Mouse (Mus musculus): ENCODE data around the gene Ankrd23. TPM values are rescaled to one million over a fixed set of nuclear protein-coding genes. Genes with fewer than 3 reads are reported as not detected.

Ankrd23 gene
- polyA plus RNA-seq, 1 experiment from 2014 or later, result 6.9 TPM

GRCm38 (mm10) chr1:36572709-36573108 lies 36.0 kb upstream of the Ankrd23 start:
- Histone ChIP-seq H3K27ac (no peak overlapping the region), H3K4me1 (peaks cover 39% of the 10 kb centered on the region), H3K36me3 (no peaks in the 10 kb centered on the region), H3K4me2 (no peak overlapping the region), H3K4me3 (no peak overlapping the region), H3K9me3 (replicated peaks) (no peaks in the 10 kb centered on the region), H3K27me3 (replicated peaks) (peaks cover 22% of the 10 kb centered on the region; the same call in 1 of the 2 replicates), H3K9ac (no peak overlapping the region)
- 55% methylated on average over 1 of the region's 1 CpGs for WGBS (ENCODE audit: insufficient replicate concordance)
- ATAC-seq, result no peak

DNA sequence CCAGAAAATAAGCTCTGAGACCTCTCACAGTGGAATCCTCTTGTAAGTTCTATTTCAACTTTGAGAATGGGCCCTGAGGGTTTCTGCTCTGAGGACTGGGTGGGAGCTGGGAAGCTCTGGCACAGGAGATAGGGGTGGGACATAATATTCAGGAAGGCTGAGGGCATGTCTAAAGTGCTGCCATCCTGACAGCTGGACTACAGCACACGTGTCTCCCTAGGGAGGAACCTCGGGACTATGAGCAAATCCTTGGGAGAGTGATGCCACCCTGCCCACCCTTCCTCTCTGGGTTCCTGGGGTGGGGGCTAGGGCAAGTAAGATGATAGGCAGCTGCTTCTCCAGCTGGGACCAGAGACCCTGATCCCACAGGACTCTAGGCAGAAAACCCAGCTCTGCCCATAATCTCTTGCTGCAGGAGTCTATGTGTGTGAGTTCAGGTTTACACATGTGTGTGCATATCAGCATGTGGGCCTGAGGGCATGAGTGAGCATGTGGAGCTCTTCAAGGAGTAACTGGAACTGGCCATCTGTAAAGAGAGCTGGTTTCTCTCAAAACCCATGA lies 35.5 kb upstream of the Ankrd23 start:
- no peaks in the 10 kb centered on the region for H3K9me3 ChIP-seq (replicated peaks)
- no peak overlapping the region for H3K4me2 ChIP-seq
- H3K36me3 ChIP-seq, result no peaks in the 10 kb centered on the region
- no peak overlapping the region for H3K4me3 ChIP-seq
- no peak for ATAC-seq
- peaks cover 22% of the 10 kb centered on the region; the same call in 1 of the 2 replicates for H3K27me3 ChIP-seq (replicated peaks)
- H3K4me1 ChIP-seq, result peaks cover 34% of the 10 kb centered on the region
- no peak overlapping the region for H3K27ac ChIP-seq
- no peak overlapping the region for H3K9ac ChIP-seq
- WGBS (ENCODE audit: insufficient replicate concordance), result 33% methylated on average over 2 of the region's 2 CpGs

- 0 out of 2 replicates have a peak, but pooled peaks have one; percentile 18 for ATAC-seq
- H3K4me3 ChIP-seq, result no peak overlapping the region
- H3K36me3 ChIP-seq, result no peaks in the 10 kb centered on the region
- H3K9ac ChIP-seq, result no peak overlapping the region
- H3K4me1 ChIP-seq, result peaks cover 29% of the 10 kb centered on the region
- H3K27me3 ChIP-seq (replicated peaks), result peaks cover 22% of the 10 kb centered on the region; the same call in 1 of the 2 replicates
- WGBS (ENCODE audit: insufficient replicate concordance), result 22% methylated on average over 6 of the region's 6 CpGs
- H3K9me3 ChIP-seq (replicated peaks), result no peaks in the 10 kb centered on the region
- no peak overlapping the region for H3K4me2 ChIP-seq
- no peak overlapping the region for H3K27ac ChIP-seq
Observed at GRCm38 (mm10) chr1:36571627-36572026, 34.9 kb upstream of the Ankrd23 start.

GRCm38 (mm10) chr1:36570320-36570719 lies 33.6 kb upstream of the Ankrd23 start:
- peaks cover 18% of the 10 kb centered on the region for H3K4me1 ChIP-seq
- no peak overlapping the region for H3K9ac ChIP-seq
- H3K4me3 ChIP-seq, result no peak overlapping the region
- WGBS (ENCODE audit: insufficient replicate concordance), result 74% methylated on average over 5 of the region's 5 CpGs
- no peaks in the 10 kb centered on the region for H3K9me3 ChIP-seq (replicated peaks)
- ATAC-seq, result no peak
- H3K4me2 ChIP-seq, result no peak overlapping the region
- H3K27ac ChIP-seq, result no peak overlapping the region
- H3K27me3 ChIP-seq (replicated peaks), result peaks cover 22% of the 10 kb centered on the region; the same call in 1 of the 2 replicates
- H3K36me3 ChIP-seq, result no peaks in the 10 kb centered on the region

GRCm38 (mm10) chr1:36569694-36570276 lies 33.1 kb upstream of the Ankrd23 start:
- 31% methylated on average over 7 of the region's 7 CpGs for WGBS (ENCODE audit: insufficient replicate concordance)
- ATAC-seq, result no peak
- no peaks in the 10 kb centered on the region for H3K36me3 ChIP-seq
- peaks cover 16% of the 10 kb centered on the region for H3K4me1 ChIP-seq
- no peaks in the 10 kb centered on the region for H3K9me3 ChIP-seq (replicated peaks)
- H3K27me3 ChIP-seq (replicated peaks), result peaks cover 28% of the 10 kb centered on the region; the same call in 1 of the 2 replicates
- no peak overlapping the region for H3K4me2 ChIP-seq
- no peak overlapping the region for H3K27ac ChIP-seq
- H3K9ac ChIP-seq, result no peak overlapping the region
- H3K4me3 ChIP-seq, result no peak overlapping the region

GRCm38 (mm10) chr1:36568776-36569175 lies 32.1 kb upstream of the Ankrd23 start:
- H3K9ac ChIP-seq, result no peak overlapping the region
- no peak overlapping the region for H3K4me2 ChIP-seq
- H3K36me3 ChIP-seq, result no peaks in the 10 kb centered on the region
- no peak overlapping the region for H3K27ac ChIP-seq
- ATAC-seq, result no peak
- H3K4me1 ChIP-seq, result peaks cover 16% of the 10 kb centered on the region
- peaks cover 38% of the 10 kb centered on the region for H3K27me3 ChIP-seq (replicated peaks)
- no peak overlapping the region for H3K4me3 ChIP-seq
- no peaks in the 10 kb centered on the region for H3K9me3 ChIP-seq (replicated peaks)
- 61% methylated on average over 4 of the region's 4 CpGs for WGBS (ENCODE audit: insufficient replicate concordance)

DNA sequence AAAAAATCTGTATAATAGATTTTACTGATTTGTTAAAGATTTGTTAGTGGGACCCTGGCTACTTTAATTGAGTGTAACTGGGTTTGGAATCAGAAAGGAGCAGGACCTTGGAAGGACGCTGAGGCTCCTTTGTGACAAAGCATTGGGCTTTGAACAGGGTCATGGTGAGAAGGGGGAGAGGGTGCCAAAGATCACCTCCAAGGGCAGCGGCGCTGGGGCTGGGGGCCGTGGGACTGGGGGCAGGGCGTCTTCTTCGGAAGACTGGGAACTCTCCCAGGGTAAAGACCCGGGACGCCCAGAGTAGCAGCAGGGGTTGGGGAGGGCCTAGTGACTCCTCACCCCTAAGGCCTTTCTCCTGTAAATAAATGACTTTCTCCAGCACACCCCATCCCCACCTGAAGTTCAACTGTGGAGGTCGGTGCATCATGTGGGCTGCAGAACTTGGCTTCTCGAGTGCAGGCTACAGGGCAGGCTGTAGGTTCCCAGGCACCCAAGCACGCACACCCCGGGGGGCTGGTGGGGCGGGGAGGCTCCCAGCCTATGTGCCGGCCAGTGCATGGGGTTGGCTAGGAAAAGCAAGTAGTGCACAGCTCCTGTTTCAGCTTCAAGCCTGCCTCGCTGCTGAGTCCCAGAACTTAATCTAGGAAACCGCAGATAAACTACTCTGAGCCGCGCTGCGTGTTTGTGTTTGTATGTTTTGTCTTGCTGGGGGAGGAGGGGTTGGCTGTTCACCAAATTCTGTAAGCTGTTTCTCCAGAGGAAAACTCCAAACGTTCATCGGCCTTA lies 31.3 kb upstream of the Ankrd23 start:
- no peak overlapping the region for H3K4me3 ChIP-seq
- H3K36me3 ChIP-seq, result no peaks in the 10 kb centered on the region
- peaks cover 21% of the 10 kb centered on the region for H3K4me1 ChIP-seq
- no peak overlapping the region for H3K4me2 ChIP-seq
- peaks cover 45% of the 10 kb centered on the region for H3K27me3 ChIP-seq (replicated peaks)
- no peak for ATAC-seq
- no peak overlapping the region for H3K27ac ChIP-seq
- no peaks in the 10 kb centered on the region for H3K9me3 ChIP-seq (replicated peaks)
- no peak overlapping the region for H3K9ac ChIP-seq
- 59% methylated on average over 21 of the region's 21 CpGs for WGBS (ENCODE audit: insufficient replicate concordance)

GRCm38 (mm10) chr1:36566425-36566824 lies 29.7 kb upstream of the Ankrd23 start:
- peaks cover 56% of the 10 kb centered on the region for H3K27me3 ChIP-seq (replicated peaks)
- no peak overlapping the region for H3K9ac ChIP-seq
- no peak overlapping the region for H3K27ac ChIP-seq
- H3K9me3 ChIP-seq (replicated peaks), result no peaks in the 10 kb centered on the region
- no peak for ATAC-seq
- WGBS (ENCODE audit: insufficient replicate concordance), result 3% methylated on average over 2 of the region's 2 CpGs
- no peak overlapping the region for H3K4me2 ChIP-seq
- H3K4me1 ChIP-seq, result peaks cover 25% of the 10 kb centered on the region
- H3K4me3 ChIP-seq, result no peak overlapping the region
- no peaks in the 10 kb centered on the region for H3K36me3 ChIP-seq

GRCm38 (mm10) chr1:36564101-36564500 lies 27.4 kb upstream of the Ankrd23 start:
- H3K36me3 ChIP-seq, result no peaks in the 10 kb centered on the region
- no peak overlapping the region for H3K4me3 ChIP-seq
- peaks cover 62% of the 10 kb centered on the region for H3K27me3 ChIP-seq (replicated peaks)
- H3K27ac ChIP-seq, result no peak overlapping the region
- H3K4me1 ChIP-seq, result peaks cover 21% of the 10 kb centered on the region
- no peak overlapping the region for H3K4me2 ChIP-seq
- ATAC-seq, result no peak
- no peaks in the 10 kb centered on the region for H3K9me3 ChIP-seq (replicated peaks)
- WGBS (ENCODE audit: insufficient replicate concordance), result 38% methylated on average over 6 of the region's 6 CpGs
- H3K9ac ChIP-seq, result no peak overlapping the region

- no peaks in the 10 kb centered on the region for H3K9me3 ChIP-seq (replicated peaks)
- ATAC-seq, result no peak
- no peak overlapping the region for H3K9ac ChIP-seq
- H3K4me1 ChIP-seq, result peaks cover 21% of the 10 kb centered on the region
- H3K27me3 ChIP-seq (replicated peaks), result peaks cover 67% of the 10 kb centered on the region
- H3K36me3 ChIP-seq, result no peaks in the 10 kb centered on the region
- H3K4me2 ChIP-seq, result no peak overlapping the region
- H3K4me3 ChIP-seq, result no peak overlapping the region
- H3K27ac ChIP-seq, result no peak overlapping the region
- WGBS (ENCODE audit: insufficient replicate concordance), result 37% methylated on average over 4 of the region's 4 CpGs
Observed at GRCm38 (mm10) chr1:36563632-36564031, 26.9 kb upstream of the Ankrd23 start.

- H3K36me3 ChIP-seq, result no peaks in the 10 kb centered on the region
- WGBS (ENCODE audit: insufficient replicate concordance), result 79% methylated on average over 2 of the region's 2 CpGs
- no peak overlapping the region for H3K4me3 ChIP-seq
- H3K9me3 ChIP-seq (replicated peaks), result no peaks in the 10 kb centered on the region
- no peak overlapping the region for H3K9ac ChIP-seq
- no peak overlapping the region for H3K27ac ChIP-seq
- H3K4me2 ChIP-seq, result no peak overlapping the region
- peaks cover 22% of the 10 kb centered on the region for H3K4me1 ChIP-seq
- H3K27me3 ChIP-seq (replicated peaks), result peaks cover 71% of the 10 kb centered on the region
- ATAC-seq, result no peak
Observed at GRCm38 (mm10) chr1:36563197-36563596, 26.5 kb upstream of the Ankrd23 start.

DNA sequence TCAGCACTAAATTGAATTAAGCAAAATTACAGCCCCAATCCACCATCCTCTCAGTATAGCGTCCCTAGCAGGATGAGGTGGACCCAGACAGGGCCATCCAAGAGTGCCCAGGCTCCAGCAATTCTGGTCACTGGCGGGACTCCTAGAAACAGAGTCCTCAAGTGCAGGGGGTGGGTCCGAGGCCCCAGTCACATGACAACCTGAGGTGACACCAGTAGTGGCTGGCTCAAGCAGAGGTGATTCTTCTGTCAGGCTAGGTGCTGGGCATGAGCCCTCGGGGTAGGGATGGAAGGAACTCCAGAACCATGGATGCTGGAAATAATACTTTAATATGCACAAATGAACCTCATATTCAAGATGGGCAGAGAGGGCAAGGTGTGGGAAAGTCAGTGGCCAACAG lies 25.7 kb upstream of the Ankrd23 start:
- no peaks in the 10 kb centered on the region for H3K9me3 ChIP-seq (replicated peaks)
- H3K4me1 ChIP-seq, result peaks cover 30% of the 10 kb centered on the region
- H3K27me3 ChIP-seq (replicated peaks), result peaks cover 79% of the 10 kb centered on the region
- H3K4me2 ChIP-seq, result no peak overlapping the region
- H3K27ac ChIP-seq, result no peak overlapping the region
- ATAC-seq, result no peak
- no peak overlapping the region for H3K9ac ChIP-seq
- H3K36me3 ChIP-seq, result no peaks in the 10 kb centered on the region
- H3K4me3 ChIP-seq, result no peak overlapping the region
- WGBS (ENCODE audit: insufficient replicate concordance), result 45% methylated on average over 4 of the region's 4 CpGs
